Mouse (Mus musculus) kidney, postnatal 0 days (tissue): ENCODE data around the gene Catsper4. TPM values are rescaled to one million over a fixed set of nuclear protein-coding genes. Genes with fewer than 3 reads are reported as not detected.

Source experiments
- ATAC-seq: fragments of 200-750 bp; cut with Nextera tagmentation; replicated peaks from 2 replicates; pipeline ENCODE4 v1.8.0; 2017; ENCODE audit warnings: low read depth, moderate number of reproducible peaks, moderate TSS enrichment, moderate library complexity; ENCODE audit not compliant: low FRiP score
- DNase-seq: peaks from one replicate; pipeline ENCODE4 v3.0.0-alpha.2; 2016; ENCODE audit warnings: low spot score
- H3K27ac ChIP-seq: fragments of 300-500 bp; sonication (generic); 2 replicates; pipeline ENCODE4 v1.5.1; 2014; ENCODE audit warnings: mild to moderate bottlenecking
- H3K27me3 ChIP-seq: fragments of 300-500 bp; sonication (generic); 2 replicates; pipeline ENCODE4 v1.6.1; 2014; ENCODE audit warnings: low read length, mixed read lengths; ENCODE audit not compliant: insufficient read depth
- H3K36me3 ChIP-seq: fragments of 300-500 bp; sonication (generic); 2 replicates; pipeline ENCODE4 v1.6.1; 2014; ENCODE audit warnings: low read length, mixed read lengths; ENCODE audit not compliant: insufficient read depth
- H3K4me1 ChIP-seq: fragments of 300-500 bp; sonication (generic); replicated peaks from 2 replicates; pipeline ENCODE4 v1.6.1; 2014; ENCODE audit warnings: antibody characterized with exemption, low read length, mixed read lengths; ENCODE audit not compliant: insufficient read depth
- H3K4me2 ChIP-seq: fragments of 300-500 bp; sonication (generic); 2 replicates; pipeline ENCODE4 v1.6.1; 2014; ENCODE audit warnings: mild to moderate bottlenecking, low read length, moderate library complexity, mixed read lengths
- H3K4me3 ChIP-seq: fragments of 300-500 bp; sonication (generic); replicated peaks from 2 replicates; pipeline ENCODE4 v1.5.1; 2014; ENCODE audit warnings: low read depth, low read length
- H3K9ac ChIP-seq: fragments of 300-500 bp; sonication (generic); 2 replicates; pipeline ENCODE4 v1.6.1; 2014; ENCODE audit warnings: low read depth, low read length
- H3K9me3 ChIP-seq: fragments of 300-500 bp; sonication (generic); replicated peaks from 2 replicates; pipeline ENCODE4 v1.6.1; 2016; ENCODE audit warnings: low read length, inconsistent platforms, mixed read lengths
- CTCF ChIP-seq: IDR thresholded peaks from 2 replicates; pipeline ENCODE4 v1.5.1; 2016; ENCODE audit warnings: antibody characterized with exemption, low read depth, mild to moderate bottlenecking, moderate library complexity
- WGBS: fragments of 180-500 bp; shearing (Covaris S2); extraction: QIAGEN DNeasy Blood & Tissue Kit; methylation state at CpG from one replicate; pipeline ENCODE4 v1.1.7; 2014; 5-methylcytosine and 5-hydroxymethylcytosine counted together
- polyA plus RNA-seq: library from polyadenylated mRNA; unstranded; fragments of >200 nt; fragmentation: Nextera tagmentation; extraction: Ambion mirVana; gene quantifications from 2 replicates; pipeline ENCODE4 v1.2.1, GENCODE M21; 2015

Gene Catsper4
- polyA plus RNA-seq, 1 experiment from 2014 or later = 0.42 TPM

DNA sequence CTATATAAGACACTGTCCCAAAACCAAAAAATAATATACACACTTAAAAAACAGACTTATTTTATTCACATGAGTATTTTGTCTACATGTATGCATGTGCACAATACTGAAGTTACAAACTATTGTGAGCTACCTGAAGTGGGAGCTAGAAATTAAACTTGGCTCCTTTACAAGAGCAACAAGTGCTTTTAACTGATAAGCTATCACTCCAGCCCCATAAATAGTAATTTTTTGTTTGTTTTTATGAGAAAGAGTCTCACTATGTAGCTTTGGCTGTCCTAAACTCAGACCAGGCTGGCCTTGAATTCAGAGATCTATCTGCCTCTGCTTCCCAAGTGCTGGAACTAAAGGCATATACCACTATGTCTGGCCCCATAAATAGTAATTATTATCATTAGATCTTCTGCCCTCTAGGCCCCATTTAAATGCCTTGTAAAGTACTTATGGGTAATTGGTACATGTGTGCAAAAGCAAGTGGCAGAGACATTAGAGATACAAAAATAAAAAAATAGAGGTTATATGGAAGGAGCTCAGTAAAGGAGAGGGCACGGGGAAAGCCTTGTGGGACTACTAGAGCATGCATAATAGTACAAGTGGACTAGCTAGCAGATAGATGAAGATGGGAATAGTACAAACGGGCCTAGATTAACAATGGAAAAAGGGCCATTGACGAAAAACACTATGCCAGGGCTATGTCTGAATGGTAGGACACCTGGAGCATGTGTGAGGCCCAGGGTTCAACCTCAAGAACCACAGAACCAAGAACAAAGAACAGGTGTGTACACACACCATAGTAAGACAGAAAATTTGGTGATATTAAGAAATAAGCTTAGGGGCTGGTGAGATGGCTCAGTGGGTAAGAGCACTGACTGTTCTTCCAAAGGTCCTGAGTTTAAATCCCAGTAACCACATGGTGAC is 61.4 kb downstream of the Catsper4 start:
- no peak overlapping the region for H3K4me3 ChIP-seq
- H3K4me2 ChIP-seq = no peak overlapping the region
- 76% methylated on average over 3 of the region's 3 CpGs for WGBS
- H3K36me3 ChIP-seq = peaks cover 3% of the 10 kb centered on the region; the same call in 1 of the 2 replicates
- H3K27me3 ChIP-seq = no peaks in the 10 kb centered on the region
- H3K4me1 ChIP-seq = no peaks in the 10 kb centered on the region
- DNase-seq = no peak
- TF ChIP-seq CTCF = no peak
- H3K9me3 ChIP-seq = no peaks in the 10 kb centered on the region
- no peak overlapping the region for H3K27ac ChIP-seq
- H3K9ac ChIP-seq = no peak overlapping the region
- ATAC-seq = no peak; the same call in 1 of the 2 replicates

DNA sequence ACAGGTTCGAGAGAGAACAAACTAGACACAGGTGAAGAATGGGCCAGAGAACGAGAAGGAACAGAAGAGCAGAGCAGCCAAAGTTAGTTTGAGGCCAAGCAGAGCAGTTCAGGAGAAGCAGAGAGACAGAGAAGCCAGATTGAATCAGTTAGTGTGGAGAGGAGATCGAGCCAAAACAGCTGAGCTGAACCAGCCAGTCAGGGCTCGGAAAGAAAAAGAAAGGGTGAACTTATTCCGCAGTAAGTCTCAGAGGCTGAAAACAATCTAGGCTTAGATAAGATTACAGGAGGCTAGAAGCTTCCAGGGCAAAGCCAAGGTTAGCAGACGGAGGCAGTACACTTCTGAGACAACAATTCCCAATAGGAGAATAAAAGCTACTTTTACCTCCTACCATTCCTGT is 62.2 kb downstream of the Catsper4 start:
- Histone ChIP-seq H3K4me3 (no peak overlapping the region), H3K36me3 (peaks cover 3% of the 10 kb centered on the region; the same call in 1 of the 2 replicates), H3K27ac (peak overlapping the region; percentile 42), H3K27me3 (no peaks in the 10 kb centered on the region), H3K4me2 (peak overlapping the region; percentile 18; the same call in 1 of the 2 replicates), H3K4me1 (no peaks in the 10 kb centered on the region), H3K9me3 (no peaks in the 10 kb centered on the region), H3K9ac (no peak overlapping the region)
- 68% methylated on average over 6 of the region's 6 CpGs for WGBS
- ATAC-seq (no peak), DNase-seq (no peak)
- TF ChIP-seq CTCF = no peak

DNA sequence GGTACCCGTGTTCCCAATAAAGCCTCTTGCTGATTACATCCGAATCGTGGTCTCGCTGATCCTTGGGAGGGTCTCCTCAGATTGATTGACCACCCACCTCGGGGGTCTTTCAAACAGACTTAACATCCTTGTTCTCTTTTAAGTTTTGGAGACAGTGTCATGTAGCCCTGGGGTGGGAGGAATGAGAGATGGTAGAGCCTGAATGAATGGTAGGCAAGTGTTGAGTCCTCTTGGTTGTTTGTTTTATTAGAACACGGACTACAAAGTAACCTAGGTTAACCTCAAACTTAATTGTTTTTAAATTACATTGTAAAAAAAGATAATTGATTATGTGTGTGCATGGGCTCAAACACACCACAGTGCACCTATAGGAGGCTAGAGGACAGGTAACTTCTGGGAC is 62.6 kb downstream of the Catsper4 start:
- no peak for TF ChIP-seq CTCF
- ATAC-seq (no peak), DNase-seq (no peak)
- no peaks in the 10 kb centered on the region for H3K9me3 ChIP-seq
- peaks cover 3% of the 10 kb centered on the region; the same call in 1 of the 2 replicates for H3K36me3 ChIP-seq
- H3K4me3 ChIP-seq = no peak overlapping the region
- H3K4me2 ChIP-seq = peak overlapping the region; percentile 18; the same call in 1 of the 2 replicates
- peak overlapping the region; percentile 42 for H3K27ac ChIP-seq
- 81% methylated on average over 5 of the region's 6 CpGs for WGBS
- H3K9ac ChIP-seq = no peak overlapping the region
- no peaks in the 10 kb centered on the region for H3K4me1 ChIP-seq
- no peaks in the 10 kb centered on the region for H3K27me3 ChIP-seq

Other genes starting within 250 kb of the Catsper4 start
- 35.3 and 36.9 TPM in 2 replicates for gene Dhdds, start 226.5 kb downstream of the Catsper4 start, polyA plus RNA-seq
- gene Lin28a, start 208.5 kb downstream of the Catsper4 start, polyA plus RNA-seq = 0.04 TPM in 1 of 2 replicates, not detected in the other
- gene Zfp683, start 173.5 kb downstream of the Catsper4 start, polyA plus RNA-seq = not detected in 2 replicates
- gene Crybg2, start 166.6 kb downstream of the Catsper4 start, polyA plus RNA-seq = 2.8 and 6.1 TPM in 2 replicates
- gene Cd52, start 132.3 kb downstream of the Catsper4 start, polyA plus RNA-seq = 14.7 and 18.9 TPM in 2 replicates
- gene Ubxn11, start 124.8 kb downstream of the Catsper4 start, polyA plus RNA-seq = 7.6 and 7.8 TPM in 2 replicates
- 452 and 455 TPM in 2 replicates for gene Sh3bgrl3, start 98.6 kb downstream of the Catsper4 start, polyA plus RNA-seq
- gene Cep85, start 40.3 kb downstream of the Catsper4 start, polyA plus RNA-seq = 168 and 176 TPM in 2 replicates
- 0.20 and 0.22 TPM in 2 replicates for gene Gm7534, start 24.4 kb downstream of the Catsper4 start, polyA plus RNA-seq
- gene Cnksr1, start 11.0 kb upstream of the Catsper4 start, polyA plus RNA-seq = 8.3 and 9.2 TPM in 2 replicates
- 0.08 and 0.29 TPM in 2 replicates for gene E130218I03Rik, start 16.3 kb upstream of the Catsper4 start, polyA plus RNA-seq
- gene Zfp593, start 18.2 kb upstream of the Catsper4 start, polyA plus RNA-seq = 14.0 and 16.3 TPM in 2 replicates
- gene Gm30191, start 19.6 kb upstream of the Catsper4 start, polyA plus RNA-seq = not detected in 2 replicates
- gene Grrp1, start 26.7 kb upstream of the Catsper4 start, polyA plus RNA-seq = 10.8 and 12.3 TPM in 2 replicates
- gene Pdik1l, start 60.5 kb upstream of the Catsper4 start, polyA plus RNA-seq = 12.5 and 14.1 TPM in 2 replicates
- gene Trim63, start 87.7 kb upstream of the Catsper4 start, polyA plus RNA-seq = 2.4 and 2.7 TPM in 2 replicates
- gene Slc30a2, start 115.8 kb upstream of the Catsper4 start, polyA plus RNA-seq = 0.48 and 0.82 TPM in 2 replicates
- gene Extl1, start 156.5 kb upstream of the Catsper4 start, polyA plus RNA-seq = 0.70 and 0.86 TPM in 2 replicates
- 22.7 and 24.4 TPM in 2 replicates for gene Pafah2, start 168.9 kb upstream of the Catsper4 start, polyA plus RNA-seq
- gene Stmn1, start 240.9 kb upstream of the Catsper4 start, polyA plus RNA-seq = 926 and 1,019 TPM in 2 replicates